Mouse (Mus musculus): Measurements from ENCODE around the gene March10. TPM values are rescaled to one million over a fixed set of nuclear protein-coding genes. Genes with fewer than 3 reads are reported as not detected.

Gene March10
- polyA plus RNA-seq (2012; ENCODE audit: insufficient read depth, low replicate concordance), result 0.87 and 1.3 TPM in 2 replicates

DNA sequence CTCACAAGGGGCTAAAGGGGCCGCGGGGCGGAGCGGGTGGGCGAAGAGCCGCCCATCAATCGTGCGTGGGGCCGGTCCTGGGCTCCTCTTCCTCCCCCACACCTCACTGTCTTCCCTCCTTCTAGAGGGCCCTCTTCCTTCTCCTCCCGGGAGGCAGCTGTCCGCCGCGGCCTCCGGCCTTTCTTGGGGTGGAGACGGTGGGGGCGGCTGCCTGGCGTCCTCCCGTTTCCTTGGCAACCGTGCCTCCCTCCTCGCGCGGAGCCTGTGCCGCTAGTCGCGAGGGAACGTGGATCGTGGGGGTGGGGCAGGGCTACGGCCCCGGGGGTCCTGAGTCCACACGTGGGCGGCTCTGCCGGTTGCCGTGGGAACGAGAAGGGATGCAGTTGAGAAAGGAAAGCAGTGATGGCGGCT, at the start of gene March10:
Gene March10, minus strand, starts transcription at position 239 of the 411 bp plus-strand sequence.
- H3K27me3 ChIP-seq (replicated peaks), result peaks cover 60% of the 10 kb centered on the region
- H3K4me1 ChIP-seq, result peaks cover 49% of the 10 kb centered on the region
- H3K9me3 ChIP-seq, result no peaks in the 10 kb centered on the region
- peak within 1 kb of the TSS; percentile 86 for H3K4me3 ChIP-seq (replicated peaks)
- TF ChIP-seq GATA1 (IDR thresholded peaks at IDR 0.05; ENCODE audit: borderline replicate concordance, low read length), result no peak
- no peak for TF ChIP-seq FLI1 (IDR thresholded peaks at IDR 0.05; ENCODE audit: low read length)
- H3K36me3 ChIP-seq (replicated peaks; ENCODE audit: low read length), result no peaks in the 10 kb centered on the region

DNA sequence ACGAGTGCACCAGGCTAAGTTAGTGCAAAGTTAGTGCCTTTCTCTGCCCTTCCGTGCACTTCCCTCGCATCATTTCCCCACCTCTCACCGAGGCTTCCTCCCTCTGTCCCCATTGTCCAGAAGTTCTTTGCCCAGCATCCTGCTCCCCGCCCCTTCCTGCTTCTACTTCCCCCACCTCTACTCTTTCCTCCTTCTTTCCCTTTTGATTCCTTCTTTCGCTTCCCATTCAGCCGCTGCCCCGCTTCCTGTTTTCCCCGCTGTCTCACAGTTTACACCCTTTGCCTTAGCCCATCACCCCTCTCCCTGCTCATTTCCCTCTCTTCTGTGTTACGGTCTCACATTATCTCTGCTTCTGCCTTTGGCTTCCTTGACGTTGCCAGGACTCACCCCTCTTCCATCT, 49.8 kb upstream of the March10 start:
- TF ChIP-seq FLI1 (IDR thresholded peaks at IDR 0.05; ENCODE audit: low read length), result no peak
- TF ChIP-seq GATA1 (IDR thresholded peaks at IDR 0.05; ENCODE audit: borderline replicate concordance, low read length), result no peak
- H3K4me1 ChIP-seq, result peaks cover 42% of the 10 kb centered on the region

DNA sequence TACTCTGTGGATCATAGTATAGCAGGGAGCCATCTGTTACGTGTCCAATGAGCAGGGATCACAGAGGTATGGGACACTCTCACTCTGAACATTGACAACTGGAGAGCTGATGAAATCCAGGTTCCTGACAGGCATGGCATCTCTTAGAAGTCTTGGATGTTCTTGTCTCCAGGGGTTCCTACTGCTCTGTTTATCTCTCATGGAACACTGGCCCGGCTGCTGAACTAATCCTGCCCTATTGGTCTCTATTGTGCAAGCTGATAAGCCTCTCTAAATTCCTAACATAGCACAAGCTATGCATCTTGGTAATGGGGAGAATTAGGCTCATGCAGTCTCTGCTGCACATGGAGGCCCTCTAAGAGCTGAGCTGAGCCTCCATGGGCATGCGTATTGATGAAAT, 48.5 kb upstream of the March10 start:
- H3K4me3 ChIP-seq (replicated peaks), result no peak overlapping the region
- no peaks in the 10 kb centered on the region for H3K9me3 ChIP-seq
- H3K4me1 ChIP-seq, result peaks cover 30% of the 10 kb centered on the region
- no peak for TF ChIP-seq FLI1 (IDR thresholded peaks at IDR 0.05; ENCODE audit: low read length)
- TF ChIP-seq GATA1 (IDR thresholded peaks at IDR 0.05; ENCODE audit: borderline replicate concordance, low read length), result no peak
- H3K27me3 ChIP-seq (replicated peaks), result peaks cover 71% of the 10 kb centered on the region
- no peaks in the 10 kb centered on the region for H3K36me3 ChIP-seq (replicated peaks; ENCODE audit: low read length)

More for the DNA sequence above, 49.8 kb upstream of the March10 start:
- Histone ChIP-seq H3K4me3 (replicated peaks) (peak overlapping the region; percentile 86), H3K36me3 (replicated peaks; ENCODE audit: low read length) (no peaks in the 10 kb centered on the region), H3K9me3 (no peaks in the 10 kb centered on the region), H3K27me3 (replicated peaks) (peaks cover 66% of the 10 kb centered on the region)

DNA sequence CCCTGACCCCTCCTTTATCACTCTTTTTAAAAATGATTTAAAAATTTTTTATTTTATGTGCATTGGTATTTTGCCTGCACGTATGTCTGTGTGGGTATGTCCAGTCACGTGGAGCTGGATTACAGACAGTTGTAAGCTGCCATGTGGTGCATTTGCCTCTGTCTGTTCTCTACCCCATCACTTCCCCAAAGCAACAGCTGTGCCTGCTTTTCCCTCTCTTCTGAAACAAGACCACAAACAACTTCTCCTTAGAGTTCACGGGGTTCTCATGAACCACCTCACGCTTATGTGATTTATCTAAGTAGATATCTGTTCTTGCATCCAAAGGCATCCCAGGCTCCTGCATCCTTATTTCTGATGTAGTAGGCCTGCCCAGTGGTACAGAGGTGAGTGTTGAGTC, 45.8 kb upstream of the March10 start:
- no peaks in the 10 kb centered on the region for H3K36me3 ChIP-seq (replicated peaks; ENCODE audit: low read length)
- TF ChIP-seq FLI1 (IDR thresholded peaks at IDR 0.05; ENCODE audit: low read length), result no peak
- TF ChIP-seq GATA1 (IDR thresholded peaks at IDR 0.05; ENCODE audit: borderline replicate concordance, low read length), result no peak
- peaks cover 80% of the 10 kb centered on the region for H3K27me3 ChIP-seq (replicated peaks)
- no peak overlapping the region for H3K4me3 ChIP-seq (replicated peaks)
- H3K4me1 ChIP-seq, result peaks cover 20% of the 10 kb centered on the region
- H3K9me3 ChIP-seq, result no peaks in the 10 kb centered on the region

DNA sequence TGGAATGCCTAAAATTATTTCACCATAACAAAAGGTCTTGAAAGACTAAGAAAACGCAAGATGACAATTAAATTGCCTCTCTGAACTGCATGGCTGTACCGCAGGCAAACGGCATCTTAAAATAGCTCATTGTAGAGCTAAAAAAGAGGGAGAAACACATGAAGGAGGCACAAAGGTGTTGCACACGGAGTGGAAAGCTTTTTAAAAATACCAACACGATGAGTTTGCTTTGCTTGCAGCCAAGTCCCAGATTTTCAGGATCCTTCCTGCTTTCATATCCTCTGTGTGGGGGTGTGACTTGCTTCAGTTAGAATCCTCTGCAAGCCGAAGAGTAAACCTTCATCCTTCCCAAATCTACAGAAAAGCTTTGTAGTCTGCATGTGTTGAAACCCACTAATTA, 41.0 kb upstream of the March10 start:
- H3K27me3 ChIP-seq (replicated peaks), result peaks cover 73% of the 10 kb centered on the region
- TF ChIP-seq FLI1 (IDR thresholded peaks at IDR 0.05; ENCODE audit: low read length) (no peak), GATA1 (IDR thresholded peaks at IDR 0.05; ENCODE audit: borderline replicate concordance, low read length) (no peak)
- no peaks in the 10 kb centered on the region for H3K36me3 ChIP-seq (replicated peaks; ENCODE audit: low read length)
- peaks cover 14% of the 10 kb centered on the region for H3K4me1 ChIP-seq
- H3K9me3 ChIP-seq, result peaks cover 5% of the 10 kb centered on the region
- H3K4me3 ChIP-seq (replicated peaks), result no peak overlapping the region

DNA sequence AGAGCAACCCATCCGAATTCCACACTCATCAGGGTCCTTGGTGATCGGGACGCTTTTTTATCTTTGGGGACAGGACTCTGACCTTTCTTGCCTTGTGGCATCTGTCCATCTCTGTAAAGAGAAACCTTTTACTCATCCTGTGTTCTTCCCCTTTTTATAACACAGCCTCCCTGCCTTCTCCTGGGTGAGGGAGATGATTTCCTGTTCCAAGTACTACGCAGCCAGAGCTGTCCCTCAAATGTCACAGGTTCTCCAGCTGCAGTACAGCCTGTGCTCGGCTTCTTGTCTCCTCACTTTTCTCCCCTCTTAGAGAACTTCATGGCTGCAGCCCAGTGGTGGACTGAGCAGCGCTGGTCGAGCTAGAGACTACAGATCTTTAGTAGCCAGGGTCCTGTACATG, 40.1 kb upstream of the March10 start:
- peaks cover 66% of the 10 kb centered on the region for H3K27me3 ChIP-seq (replicated peaks)
- no peaks in the 10 kb centered on the region for H3K36me3 ChIP-seq (replicated peaks; ENCODE audit: low read length)
- H3K9me3 ChIP-seq, result peaks cover 5% of the 10 kb centered on the region
- TF ChIP-seq FLI1 (IDR thresholded peaks at IDR 0.05; ENCODE audit: low read length), result no peak
- no peak for TF ChIP-seq GATA1 (IDR thresholded peaks at IDR 0.05; ENCODE audit: borderline replicate concordance, low read length)
- H3K4me1 ChIP-seq, result peaks cover 17% of the 10 kb centered on the region
- H3K4me3 ChIP-seq (replicated peaks), result peak overlapping the region; percentile 72

DNA sequence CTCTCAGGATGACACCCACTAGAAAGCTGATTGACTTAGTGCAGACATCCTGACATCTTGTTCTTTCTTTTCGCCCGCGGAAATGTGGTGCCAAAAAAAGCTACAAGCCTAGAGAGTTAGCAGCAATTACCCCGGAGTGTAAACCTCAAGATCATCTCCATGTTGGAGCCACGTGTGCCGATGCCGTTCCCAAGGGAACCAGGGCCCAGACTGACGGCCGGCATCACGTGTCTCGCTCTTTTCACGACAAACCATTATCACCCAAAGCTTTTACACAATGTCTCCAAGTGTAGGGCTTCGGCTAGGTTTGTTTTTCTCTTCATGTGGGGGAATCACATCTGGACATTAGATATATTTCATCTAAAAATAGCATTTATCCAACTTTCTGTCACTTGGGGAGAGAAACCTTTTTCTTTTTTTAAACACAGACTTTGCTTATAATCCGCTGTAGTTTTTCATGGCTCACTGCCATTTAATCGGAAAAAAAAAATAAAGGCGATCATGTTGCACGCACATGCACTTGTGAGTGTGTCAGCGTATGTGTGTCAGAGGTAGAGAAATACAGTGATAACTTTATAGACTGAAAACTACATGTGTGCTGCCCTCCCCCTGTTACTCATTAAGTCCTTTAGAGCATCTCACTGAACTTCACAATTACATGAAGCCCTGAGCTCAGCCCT, 39.2 kb upstream of the March10 start:
- H3K4me3 ChIP-seq (replicated peaks), result no peak overlapping the region
- peaks cover 17% of the 10 kb centered on the region for H3K4me1 ChIP-seq
- H3K27me3 ChIP-seq (replicated peaks), result peaks cover 67% of the 10 kb centered on the region
- peaks cover 5% of the 10 kb centered on the region for H3K9me3 ChIP-seq
- TF ChIP-seq GATA1 (IDR thresholded peaks at IDR 0.05; ENCODE audit: borderline replicate concordance, low read length), result no peak
- no peak for TF ChIP-seq FLI1 (IDR thresholded peaks at IDR 0.05; ENCODE audit: low read length)
- H3K36me3 ChIP-seq (replicated peaks; ENCODE audit: low read length), result no peaks in the 10 kb centered on the region

DNA sequence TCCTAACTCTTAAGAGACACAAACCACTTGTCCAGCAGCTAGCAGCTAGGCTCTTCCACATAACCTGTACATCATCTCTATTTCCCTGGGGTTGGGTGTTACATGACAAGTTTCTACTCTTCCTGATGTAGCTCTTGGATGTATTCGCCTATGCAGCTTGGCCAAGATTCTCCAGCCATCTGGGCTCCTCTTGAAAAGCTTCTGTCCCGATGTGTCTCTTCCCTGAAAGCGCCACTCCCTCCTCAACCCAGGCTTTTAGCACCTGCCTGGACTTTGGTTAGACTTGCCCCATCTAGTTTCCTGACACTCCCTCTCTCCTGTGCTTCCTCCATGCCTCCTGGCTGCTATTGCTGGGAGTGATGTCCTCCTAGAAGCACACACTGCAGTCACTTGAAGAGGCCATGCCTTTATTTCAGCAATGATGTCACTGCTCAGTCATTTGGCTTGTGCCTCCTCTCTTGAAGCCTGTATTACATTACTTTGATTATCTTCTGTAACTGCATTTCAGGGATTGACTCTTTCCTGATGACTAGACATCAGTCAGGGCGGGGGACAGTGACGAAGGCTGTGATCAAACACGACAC, 38.3 kb upstream of the March10 start:
- H3K4me3 ChIP-seq (replicated peaks), result no peak overlapping the region
- peaks cover 17% of the 10 kb centered on the region for H3K4me1 ChIP-seq
- no peaks in the 10 kb centered on the region for H3K36me3 ChIP-seq (replicated peaks; ENCODE audit: low read length)
- peaks cover 5% of the 10 kb centered on the region for H3K9me3 ChIP-seq
- no peak for TF ChIP-seq FLI1 (IDR thresholded peaks at IDR 0.05; ENCODE audit: low read length)
- TF ChIP-seq GATA1 (IDR thresholded peaks at IDR 0.05; ENCODE audit: borderline replicate concordance, low read length), result no peak
- H3K27me3 ChIP-seq (replicated peaks), result peaks cover 63% of the 10 kb centered on the region

DNA sequence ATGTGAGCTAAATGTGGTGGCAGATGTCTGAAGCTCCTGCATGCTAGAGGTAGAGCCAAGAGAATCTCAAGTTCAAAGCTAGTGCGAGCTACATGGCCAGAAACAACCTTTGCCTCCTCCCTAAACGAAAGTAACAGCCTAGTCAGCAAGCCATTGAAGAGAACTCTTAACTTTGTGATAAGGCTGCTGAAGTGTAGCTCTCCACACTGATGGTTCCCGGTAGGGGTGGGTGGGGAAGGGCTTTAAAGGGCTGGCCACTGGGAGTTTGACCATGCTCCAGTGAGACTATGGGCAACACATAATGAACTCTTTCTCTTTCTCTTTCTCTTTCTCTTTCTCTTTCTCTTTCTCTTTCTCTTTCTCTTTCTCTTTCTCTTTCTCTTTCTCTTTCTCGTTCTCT, 35.9 kb upstream of the March10 start:
- H3K27me3 ChIP-seq (replicated peaks), result peaks cover 52% of the 10 kb centered on the region
- TF ChIP-seq FLI1 (IDR thresholded peaks at IDR 0.05; ENCODE audit: low read length), result no peak
- no peak for TF ChIP-seq GATA1 (IDR thresholded peaks at IDR 0.05; ENCODE audit: borderline replicate concordance, low read length)

DNA sequence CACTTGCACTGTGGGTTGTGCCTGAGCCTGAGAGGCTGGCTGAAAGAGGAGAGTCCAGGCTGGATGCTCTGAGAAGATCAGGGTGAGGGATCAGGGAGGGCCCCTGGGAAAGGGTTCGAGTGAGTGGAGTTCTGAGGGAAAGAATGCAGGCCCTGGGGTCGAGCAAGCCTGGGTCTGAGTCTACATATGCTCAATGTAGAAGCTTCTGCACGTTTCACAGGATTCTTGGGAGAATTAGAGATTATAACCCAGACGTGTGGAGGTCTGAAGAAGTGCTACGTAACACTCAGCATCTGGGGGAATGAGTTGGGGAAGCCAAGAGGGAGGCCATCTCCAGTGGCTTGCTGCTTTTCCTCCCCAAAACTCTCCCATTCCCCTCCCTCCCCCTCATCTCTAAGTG, 34.4 kb upstream of the March10 start:
- no peak for TF ChIP-seq FLI1 (IDR thresholded peaks at IDR 0.05; ENCODE audit: low read length)
- TF ChIP-seq GATA1 (IDR thresholded peaks at IDR 0.05; ENCODE audit: borderline replicate concordance, low read length), result no peak
- Histone ChIP-seq H3K27me3 (replicated peaks) (peaks cover 42% of the 10 kb centered on the region), H3K4me3 (replicated peaks) (no peak overlapping the region), H3K36me3 (replicated peaks; ENCODE audit: low read length) (no peaks in the 10 kb centered on the region), H3K9me3 (peaks cover 5% of the 10 kb centered on the region), H3K4me1 (peaks cover 13% of the 10 kb centered on the region)

More for the DNA sequence above, 35.9 kb upstream of the March10 start:
- H3K4me3 ChIP-seq (replicated peaks), result peak overlapping the region; percentile 76
- H3K9me3 ChIP-seq, result peaks cover 5% of the 10 kb centered on the region
- peaks cover 20% of the 10 kb centered on the region for H3K4me1 ChIP-seq
- no peaks in the 10 kb centered on the region for H3K36me3 ChIP-seq (replicated peaks; ENCODE audit: low read length)

Measured in megakaryocyte, embryonic 14.5 days (primary cell).